Mouse (Mus musculus): Measurements from ENCODE around the gene Nfe2l3. TPM values are rescaled to one million over a fixed set of nuclear protein-coding genes. Genes with fewer than 3 reads are reported as not detected.

Nfe2l3 gene
- total RNA-seq, 2 experiments from 2014 or later: not detected

DNA sequence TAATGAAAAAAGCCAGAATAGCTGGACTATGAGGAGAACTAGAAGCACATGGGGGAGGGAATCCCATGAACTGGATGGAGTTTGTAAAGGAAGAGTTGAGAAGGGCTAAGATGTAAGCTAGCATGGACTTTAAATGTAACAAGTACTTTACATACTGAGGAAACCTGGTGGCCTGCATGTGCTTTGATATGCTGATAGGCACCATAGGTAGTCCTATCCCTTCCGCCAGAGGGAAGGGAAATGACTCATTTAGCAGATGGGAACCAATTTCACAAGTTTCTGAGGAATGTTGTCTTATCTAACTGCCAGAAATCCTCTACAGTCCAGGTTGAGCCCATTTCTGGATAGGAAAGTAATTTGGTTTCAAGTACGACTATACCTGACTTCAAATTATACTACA is 53.2 kb downstream of the Nfe2l3 start:
- no peak for DNase-seq

DNA sequence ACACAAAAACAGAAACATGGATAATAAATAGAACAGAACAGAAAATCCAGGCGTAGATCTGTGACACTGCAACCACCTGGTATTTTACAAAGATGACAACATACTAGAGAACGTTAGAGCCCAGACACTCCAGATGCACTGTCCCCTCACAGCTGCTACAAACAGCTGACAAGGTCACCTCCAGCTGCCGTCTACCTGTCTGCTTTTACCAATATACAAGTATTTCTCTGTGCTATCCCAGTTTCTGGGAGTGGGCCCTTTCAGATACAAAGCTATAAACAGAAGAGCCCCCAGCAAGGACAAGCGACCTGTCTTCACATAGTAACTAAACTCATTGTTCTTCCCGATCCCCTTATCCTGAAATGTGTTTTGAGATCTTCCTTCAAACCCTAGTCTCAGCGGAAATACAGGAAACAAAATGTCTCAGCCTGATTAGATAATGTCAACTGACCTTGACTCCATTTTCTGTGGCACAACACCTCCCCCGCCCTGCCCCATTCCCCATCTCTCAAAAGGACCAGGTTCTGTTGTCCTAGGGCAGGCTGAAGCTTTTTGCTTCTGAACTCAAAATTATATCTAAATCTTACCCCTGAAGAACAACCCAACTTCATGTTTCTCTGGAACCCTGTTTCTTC is 53.7 kb downstream of the Nfe2l3 start:
- DNase-seq: no peak

DNA sequence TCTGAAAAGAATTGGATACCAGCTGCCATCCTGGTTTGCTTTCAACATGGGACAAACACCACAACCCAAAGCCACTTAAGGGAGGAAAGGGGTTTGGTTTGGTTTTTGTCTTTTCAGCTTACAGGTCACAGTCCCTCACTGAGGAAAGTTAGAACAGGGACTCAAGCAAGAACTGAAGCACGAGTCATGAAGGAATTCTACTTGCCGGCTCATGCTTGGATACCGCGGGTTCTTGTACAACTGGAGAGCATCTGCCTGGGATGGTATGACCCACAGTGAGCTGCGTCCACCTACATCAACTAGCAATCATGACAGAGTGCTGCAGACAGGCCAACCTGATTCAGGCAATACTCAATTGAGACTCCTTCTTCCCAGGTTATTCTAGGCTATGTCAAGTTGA is 54.3 kb downstream of the Nfe2l3 start:
- DNase-seq: no peak

DNA sequence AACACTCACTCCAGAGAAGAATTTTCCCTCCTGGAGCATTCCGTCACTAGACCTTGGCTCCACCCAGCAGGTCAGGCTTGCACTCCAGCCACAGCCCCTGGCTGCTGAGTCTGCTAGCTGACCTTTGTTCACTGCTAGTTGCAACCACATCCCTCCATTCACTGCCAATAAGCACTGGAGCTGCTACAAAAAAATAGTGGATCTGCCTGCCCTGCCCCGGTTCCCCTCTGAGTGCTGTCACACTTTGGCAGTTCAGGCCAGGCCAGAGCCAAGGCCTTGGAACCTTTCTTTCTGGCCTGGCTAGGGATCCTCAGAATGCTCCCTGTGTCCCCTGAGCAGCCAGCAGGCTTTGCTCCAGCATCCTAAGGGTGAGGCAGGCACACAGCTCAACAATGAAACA is 57.3 kb downstream of the Nfe2l3 start:
- peak; percentile 89 for DNase-seq

DNA sequence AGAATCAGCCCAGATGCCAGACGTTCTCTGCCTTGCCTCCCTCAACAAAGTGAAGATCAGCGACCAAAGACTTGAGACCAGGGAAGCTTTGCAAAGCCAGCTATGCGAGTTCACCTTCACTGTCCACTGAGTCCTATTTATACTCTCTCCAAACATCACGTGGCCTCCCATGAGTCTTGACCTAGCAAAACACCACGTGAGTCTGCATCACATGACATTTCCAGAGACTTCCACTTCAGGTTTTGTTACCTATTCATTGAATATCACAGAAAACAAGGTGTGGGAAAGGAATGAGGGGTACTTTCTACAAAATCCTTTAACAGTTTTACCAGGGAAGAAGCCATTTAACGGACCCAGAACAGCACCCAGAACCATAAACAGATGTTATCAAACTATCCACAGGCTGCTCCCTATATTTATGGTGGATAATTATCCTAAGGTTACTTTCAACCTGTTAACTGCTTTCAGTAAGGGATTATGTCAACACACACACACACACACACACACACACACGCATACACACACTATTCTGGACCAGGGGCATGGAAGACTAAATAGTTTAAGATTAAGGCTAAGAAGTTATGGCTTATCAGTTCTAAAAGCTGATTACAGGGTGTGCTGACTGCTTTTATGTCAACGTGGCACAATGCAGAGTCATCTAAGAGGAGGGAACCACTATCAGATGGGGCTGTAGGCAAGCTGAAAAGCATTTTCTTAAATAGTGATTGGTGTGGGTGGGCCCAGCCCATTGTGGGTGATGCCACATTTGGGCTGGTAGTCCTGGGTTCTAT is 65.0 kb downstream of the Nfe2l3 start:
- DNase-seq: no peak

DNA sequence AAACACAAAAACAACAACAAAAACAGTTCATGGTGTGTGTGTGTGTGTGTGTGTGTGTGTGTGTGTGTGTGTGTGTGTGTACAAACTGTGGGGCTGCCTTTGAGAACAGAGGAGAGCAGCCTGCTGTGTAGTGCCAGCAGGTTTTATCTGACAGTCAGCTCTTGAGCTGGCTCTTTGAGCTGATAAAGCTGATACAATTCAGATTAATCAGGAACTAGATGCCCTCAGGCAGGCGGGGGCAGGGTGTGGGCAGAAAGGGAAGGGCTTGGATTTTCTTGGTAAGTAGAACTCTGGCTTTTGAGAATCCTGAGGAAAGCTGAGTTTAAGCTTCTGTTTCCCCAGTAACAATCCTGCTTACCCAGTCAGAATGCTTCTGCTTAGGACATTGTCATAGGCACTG is 73.2 kb downstream of the Nfe2l3 start:
- DNase-seq: no peak

DNA sequence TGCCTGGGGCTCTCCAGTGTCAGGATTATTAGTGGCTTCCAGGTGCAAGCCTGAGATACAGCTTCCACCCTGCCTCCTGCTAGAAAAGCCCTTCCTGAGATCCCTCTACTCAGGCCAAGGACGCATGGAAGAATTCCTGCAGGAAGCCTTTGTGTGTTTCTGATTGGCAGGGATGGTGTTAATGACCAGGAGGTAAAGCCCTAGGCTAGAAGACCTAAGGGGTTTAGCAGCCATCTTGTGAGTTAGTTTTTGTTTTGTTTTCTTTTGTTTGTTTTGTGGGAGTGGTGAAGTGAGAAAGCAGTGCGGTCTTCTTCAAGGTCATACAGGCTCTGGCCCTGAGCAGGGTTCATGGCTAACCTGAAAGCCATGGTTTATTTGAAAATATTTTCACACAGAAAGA is 75.1 kb downstream of the Nfe2l3 start:
- DNase-seq: no peak

Other genes starting within 250 kb of the Nfe2l3 start
- gene Hnrnpa2b1, start 37.2 kb downstream of the Nfe2l3 start, total RNA-seq (2021): 100 to 1,000 TPM; 301 to 314 TPM
- 10 to 100 TPM; 40.1 to 41.7 TPM for gene Cbx3, start 37.7 kb downstream of the Nfe2l3 start, total RNA-seq (2021)
- gene Snx10, start 91.2 kb downstream of the Nfe2l3 start, total RNA-seq (2021): 1 to 10 TPM; 3.8 TPM

Data from gastrocnemius, postnatal 25 days (tissue).